Mouse (Mus musculus) frontal cortex, adult 2 months (tissue): ENCODE measurements around the gene AF067063. TPM values are rescaled to one million over a fixed set of nuclear protein-coding genes. Genes with fewer than 3 reads are reported as not detected.

Source experiments
- polyA plus RNA-seq: library from polyadenylated mRNA; depleted of rRNA; stranded (reverse); fragments of >200 nt; gene quantifications from 2 replicates; pipeline ENCODE4 v1.2.3, GENCODE M21; 2012; rRNA removed

The AF067063 gene
- polyA plus RNA-seq, 1 experiment = not detected

Other genes starting within 250 kb of the AF067063 start
- gene Ccl28, start 206.4 kb downstream of the AF067063 start, polyA plus RNA-seq = 0.19 and 2.3 TPM in 2 replicates
- 174 and 189 TPM in 2 replicates for gene Hmgcs1, start 139.8 kb downstream of the AF067063 start, polyA plus RNA-seq
- 9.2 and 10.2 TPM in 2 replicates for gene Nim1k, start 74.3 kb downstream of the AF067063 start, polyA plus RNA-seq
- 29.3 and 30.3 TPM in 2 replicates for gene Zfp131, start 39.3 kb downstream of the AF067063 start, polyA plus RNA-seq
- not detected in 2 replicates for gene D13Ertd608e, start 5.8 kb upstream of the AF067063 start, polyA plus RNA-seq
- not detected in 2 replicates for gene Tcstv1, start 64.6 kb upstream of the AF067063 start, polyA plus RNA-seq
- gene Gm21761, start 99.1 kb upstream of the AF067063 start, polyA plus RNA-seq = not detected in 2 replicates
- gene B020031M17Rik, start 120.6 kb upstream of the AF067063 start, polyA plus RNA-seq = not detected in 2 replicates
- gene Gm36079, start 196.8 kb upstream of the AF067063 start, polyA plus RNA-seq = not detected in 2 replicates
- 0.11 and 0.16 TPM in 2 replicates for gene Gm21188, start 222.0 kb upstream of the AF067063 start, polyA plus RNA-seq